Mouse (Mus musculus) limb, embryonic 12.5 days (tissue): Measurements from ENCODE around the gene Tbc1d10b. TPM values are rescaled to one million over a fixed set of nuclear protein-coding genes. Genes with fewer than 3 reads are reported as not detected.

ENCODE experiments used
- polyA plus RNA-seq: library from polyadenylated mRNA; unstranded; fragments of >200 nt; fragmentation: Nextera tagmentation; extraction: Ambion mirVana; gene quantifications from 2 replicates; pipeline ENCODE4 v1.2.1, GENCODE M21; 2016

Tbc1d10b gene
- polyA plus RNA-seq, 1 experiment from 2014 or later = 45.3 TPM

Other genes with a start within 250 kb of the Tbc1d10b start
- gene Cdipt, start 232.6 kb downstream of the Tbc1d10b start, polyA plus RNA-seq = 76.5 and 80.7 TPM in 2 replicates
- 0.64 and 1.1 TPM in 2 replicates for gene Cdiptos, start 232.4 kb downstream of the Tbc1d10b start, polyA plus RNA-seq
- gene Mvp, start 193.8 kb downstream of the Tbc1d10b start, polyA plus RNA-seq = 4.1 and 4.6 TPM in 2 replicates
- 0.42 and 0.59 TPM in 2 replicates for gene Pagr1b, start 192.0 kb downstream of the Tbc1d10b start, polyA plus RNA-seq
- gene Pagr1a, start 191.1 kb downstream of the Tbc1d10b start, polyA plus RNA-seq = 33.0 and 34.4 TPM in 2 replicates
- gene Gm42742, start 187.4 kb downstream of the Tbc1d10b start, polyA plus RNA-seq = 73.7 and 81.2 TPM in 2 replicates
- 3.1 and 6.4 TPM in 2 replicates for gene Prrt2, start 187.3 kb downstream of the Tbc1d10b start, polyA plus RNA-seq
- 120 and 123 TPM in 2 replicates for gene Maz, start 181.4 kb downstream of the Tbc1d10b start, polyA plus RNA-seq
- 157 and 161 TPM in 2 replicates for gene Kif22, start 166.0 kb downstream of the Tbc1d10b start, polyA plus RNA-seq
- not detected in 2 replicates for gene Zg16, start 121.1 kb downstream of the Tbc1d10b start, polyA plus RNA-seq
- 1.4 and 1.8 TPM in 2 replicates for gene AI467606, start 117.1 kb downstream of the Tbc1d10b start, polyA plus RNA-seq
- 1.3 and 1.7 TPM in 2 replicates for gene Qprt, start 86.2 kb downstream of the Tbc1d10b start, polyA plus RNA-seq
- 0.26 TPM in 1 of 2 replicates, not detected in the other for gene Spn, start 70.6 kb downstream of the Tbc1d10b start, polyA plus RNA-seq
- gene Cd2bp2, start 12.4 kb downstream of the Tbc1d10b start, polyA plus RNA-seq = 86.5 and 91.8 TPM in 2 replicates
- gene Mylpf, start 422 bp upstream of the Tbc1d10b start, polyA plus RNA-seq = 142 and 145 TPM in 2 replicates
- gene Zfp553, start 24.6 kb upstream of the Tbc1d10b start, polyA plus RNA-seq = 61.9 and 65.5 TPM in 2 replicates
- 34.1 and 35.9 TPM in 2 replicates for gene Sept1, start 24.7 kb upstream of the Tbc1d10b start, polyA plus RNA-seq
- 79.5 and 84.1 TPM in 2 replicates for gene Zfp771, start 35.8 kb upstream of the Tbc1d10b start, polyA plus RNA-seq
- 219 and 224 TPM in 2 replicates for gene Dctpp1, start 52.2 kb upstream of the Tbc1d10b start, polyA plus RNA-seq
- 89.5 and 92.3 TPM in 2 replicates for gene Sephs2, start 65.6 kb upstream of the Tbc1d10b start, polyA plus RNA-seq
- gene Itgal, start 87.8 kb upstream of the Tbc1d10b start, polyA plus RNA-seq = 0.39 and 0.59 TPM in 2 replicates
- 21.0 and 22.6 TPM in 2 replicates for gene Zfp768, start 137.1 kb upstream of the Tbc1d10b start, polyA plus RNA-seq
- 9.2 and 10.1 TPM in 2 replicates for gene Zfp747, start 167.6 kb upstream of the Tbc1d10b start, polyA plus RNA-seq
- gene 9130019O22Rik, start 178.7 kb upstream of the Tbc1d10b start, polyA plus RNA-seq = 5.8 and 6.7 TPM in 2 replicates
- gene E430018J23Rik, start 185.2 kb upstream of the Tbc1d10b start, polyA plus RNA-seq = 6.4 and 7.0 TPM in 2 replicates
- gene Zfp764, start 198.4 kb upstream of the Tbc1d10b start, polyA plus RNA-seq = 7.0 and 8.3 TPM in 2 replicates
- 29.4 and 31.3 TPM in 2 replicates for gene Zfp688, start 213.6 kb upstream of the Tbc1d10b start, polyA plus RNA-seq
- 16.8 and 17.8 TPM in 2 replicates for gene Zfp689, start 240.7 kb upstream of the Tbc1d10b start, polyA plus RNA-seq